Mouse (Mus musculus): ENCODE results near the gene Aebp2.
A peak's percentile ranks its signal among the peaks of the same experiment; 100 is the strongest.

The Aebp2 gene

DNA sequence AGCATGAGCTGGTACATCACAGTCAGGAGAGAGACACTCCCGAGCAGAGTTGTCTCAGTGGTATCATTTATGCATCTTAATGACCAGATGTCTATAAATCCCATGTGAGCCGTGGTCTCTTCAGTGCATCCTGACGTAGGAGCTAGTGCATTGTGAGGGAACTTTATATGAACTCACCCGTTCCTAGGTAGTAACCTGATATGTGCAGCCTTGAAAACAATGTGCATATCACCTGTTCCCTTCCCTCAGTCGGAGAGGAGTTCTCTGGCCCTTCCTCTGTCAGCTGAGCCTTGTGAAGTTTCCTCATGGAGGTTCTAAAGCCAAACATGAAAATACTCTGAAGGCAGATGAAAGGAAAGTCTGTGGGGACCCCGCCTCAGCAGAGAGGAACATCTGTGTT is 78.8 kb downstream of the Aebp2 start:
- DNase-seq, result no peak

DNA sequence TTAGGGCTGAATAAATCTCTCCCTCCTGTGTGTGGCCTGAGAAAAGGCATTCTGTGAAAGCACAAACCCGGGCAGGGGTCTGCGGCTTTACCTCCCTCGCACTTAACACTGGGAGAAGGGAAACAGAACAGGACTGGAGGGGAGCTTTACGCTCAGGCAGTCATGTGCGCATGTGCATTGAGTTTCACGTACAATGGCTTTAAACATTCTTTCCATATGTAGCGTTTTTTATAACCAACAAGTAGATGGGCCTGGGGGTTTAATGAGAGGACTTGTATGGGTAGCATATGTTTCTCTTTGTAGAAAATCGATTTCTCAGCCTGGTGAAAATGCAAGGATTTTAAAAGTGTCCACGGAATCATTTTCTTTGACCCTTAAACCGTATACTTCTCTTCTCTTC is 82.7 kb downstream of the Aebp2 start:
- no peak for DNase-seq

DNA sequence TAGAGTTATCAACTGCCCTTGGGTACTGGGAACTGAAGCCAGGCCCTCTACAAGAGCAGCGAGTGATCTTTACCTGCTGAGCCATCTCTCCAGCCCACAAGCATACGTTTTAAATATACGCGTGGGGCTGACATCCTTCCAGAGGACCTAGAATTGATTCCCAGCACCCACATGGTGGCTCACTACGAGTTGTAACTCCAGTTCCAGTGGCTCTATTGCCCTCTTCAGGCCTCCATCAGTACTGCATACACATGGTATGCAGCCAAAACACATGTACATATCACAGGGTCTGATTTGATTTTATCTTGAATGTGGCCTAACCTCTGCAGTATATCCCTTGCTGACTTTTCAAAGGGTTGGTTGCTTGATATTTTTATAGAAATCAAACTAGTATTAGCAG is 83.6 kb downstream of the Aebp2 start:
- no peak for DNase-seq

DNA sequence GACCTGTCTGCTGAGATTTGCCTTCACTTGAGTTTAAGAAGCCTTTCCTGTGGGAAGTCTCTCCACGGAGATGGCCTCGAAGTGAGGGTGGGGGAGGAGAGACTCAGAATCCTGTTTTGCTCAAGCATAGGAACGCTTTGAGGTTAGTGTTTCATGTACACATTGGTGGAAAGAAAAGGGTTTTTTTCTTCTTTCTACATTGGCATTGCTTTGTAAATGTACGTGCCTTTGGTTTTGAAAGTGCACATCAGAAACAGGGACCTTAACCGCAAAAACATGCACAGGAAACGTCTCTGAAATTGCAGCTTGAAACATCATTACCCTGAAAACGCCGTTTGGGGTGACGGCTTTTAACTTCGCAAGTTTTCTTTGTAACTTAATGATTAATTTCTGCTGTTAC is 85.6 kb downstream of the Aebp2 start:
- DNase-seq, result peak; percentile 39

DNA sequence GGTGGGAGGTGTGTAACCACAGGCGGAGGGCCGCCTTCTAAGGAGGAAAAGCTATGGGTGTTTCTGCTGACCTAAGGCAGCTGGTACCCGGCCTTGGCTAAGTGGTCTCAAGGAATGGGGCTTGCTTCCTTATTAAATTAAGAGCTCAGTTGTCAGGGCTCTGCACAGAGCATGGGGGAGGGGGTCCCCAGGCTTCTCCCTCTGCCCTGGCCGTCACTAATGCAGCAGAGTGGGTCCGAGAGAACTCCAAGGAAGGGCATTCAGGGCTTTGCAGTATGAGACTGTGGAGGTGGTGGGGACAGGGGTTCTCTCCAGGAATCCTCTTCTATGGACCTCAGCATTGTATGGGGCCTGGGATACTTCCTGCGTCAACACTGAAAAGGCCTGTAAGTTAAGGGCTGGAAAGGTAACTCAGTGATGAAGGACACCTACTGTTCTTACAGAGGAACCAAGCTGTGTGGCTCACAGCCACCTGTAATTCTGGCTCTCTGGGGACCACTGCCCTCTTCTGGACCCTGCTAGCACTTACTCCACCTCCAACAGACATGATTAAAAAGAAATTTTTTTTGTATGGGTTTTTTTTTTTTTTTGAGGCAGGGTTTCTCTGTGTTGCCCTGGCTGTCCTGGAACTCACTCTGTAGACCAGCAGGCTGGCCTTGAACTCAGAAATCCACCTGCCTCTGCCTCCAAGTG is 87.1 kb downstream of the Aebp2 start:
- DNase-seq, result peak; percentile 39

DNA sequence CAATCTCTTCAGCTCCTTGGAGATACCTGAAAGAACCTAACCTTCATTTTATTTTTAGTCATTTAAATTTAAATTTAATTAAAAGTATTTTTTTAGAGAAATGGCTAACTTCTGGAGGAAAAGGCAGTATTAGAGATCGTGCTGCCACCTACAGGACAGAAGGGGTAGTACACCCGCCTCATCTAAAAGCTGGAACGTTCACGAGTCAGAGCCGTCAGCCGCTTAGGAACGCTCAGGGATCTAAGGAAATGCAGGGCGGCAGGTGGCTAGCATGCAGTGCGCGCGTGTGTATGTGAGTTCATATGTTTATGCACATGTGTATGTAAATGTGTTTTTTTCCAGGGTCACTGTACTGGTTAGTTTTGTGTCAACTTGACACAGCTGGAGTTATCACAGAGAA is 90.3 kb downstream of the Aebp2 start:
- peak; percentile 60 for DNase-seq

DNA sequence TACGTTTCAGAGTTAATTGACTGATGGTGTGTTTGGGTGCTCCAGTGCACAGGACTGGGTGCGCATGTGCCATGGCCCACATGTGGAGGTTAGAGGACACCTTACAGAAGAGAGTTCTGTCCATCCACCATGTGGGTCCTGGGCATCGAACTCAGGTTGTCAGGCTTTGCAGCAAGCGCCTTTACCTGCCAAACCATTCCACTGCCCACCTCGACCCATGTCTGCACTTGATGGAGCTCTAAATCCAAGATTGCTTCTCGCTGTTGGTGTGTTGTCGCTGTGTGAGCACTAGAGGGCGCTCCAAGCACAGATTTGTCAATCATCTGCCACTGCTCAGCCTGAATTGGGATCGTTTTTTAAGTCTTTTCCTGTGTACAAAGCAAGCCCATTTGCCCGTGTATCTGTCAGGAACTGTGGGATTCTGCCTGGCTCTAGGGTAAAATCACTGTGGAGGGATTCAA is 92.5 kb downstream of the Aebp2 start:
- peak; percentile 76 for DNase-seq

DNA sequence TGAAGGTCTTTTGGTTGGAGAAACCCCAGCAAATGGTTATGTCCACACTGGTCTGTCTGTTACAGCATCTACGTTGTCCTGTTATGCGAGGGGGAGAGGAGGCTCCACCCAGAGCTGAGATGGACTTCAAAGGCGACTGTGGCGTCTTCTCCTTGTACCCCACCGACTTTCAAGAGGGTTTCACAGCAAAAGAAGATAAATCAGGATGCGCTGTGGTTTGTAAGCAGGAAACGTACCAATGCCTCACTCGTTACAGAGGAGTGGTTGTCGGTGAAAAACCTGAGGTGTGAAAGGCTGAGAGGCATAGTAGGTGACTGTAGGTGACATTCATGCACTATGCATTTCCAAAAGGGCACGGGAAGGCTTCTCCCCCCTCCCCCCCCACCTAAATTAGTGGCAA is 99.6 kb downstream of the Aebp2 start:
- DNase-seq, result no peak

Data from thymus, postnatal 25 days (tissue).